Mouse (Mus musculus) thymus, adult 2 months (tissue): ENCODE results near the gene Nkain2. TPM values are rescaled to one million over a fixed set of nuclear protein-coding genes. Genes with fewer than 3 reads are reported as not detected.

Experiments
- DNase-seq: peaks from one replicate; pipeline ENCODE4 v3.0.0; 2021
- H3K27ac ChIP-seq: fragments of 200-500 bp; 2 replicates; pipeline ENCODE4 v1.5.1; 2012; ENCODE audit warnings: low read length, control low read depth; ENCODE audit not compliant: control insufficient read depth, insufficient read depth
- H3K27me3 ChIP-seq: fragments of 200-500 bp; 2 replicates; pipeline ENCODE4 v1.6.1; 2012; ENCODE audit warnings: mild to moderate bottlenecking, low read length, moderate library complexity, mixed read lengths; ENCODE audit not compliant: control insufficient read depth, insufficient read depth
- H3K36me3 ChIP-seq: fragments of 200-500 bp; 2 replicates; pipeline ENCODE4 v1.6.1; 2012; ENCODE audit warnings: mild to moderate bottlenecking, low read length, moderate library complexity; ENCODE audit not compliant: control insufficient read depth, insufficient read depth
- H3K4me1 ChIP-seq: fragments of 200-500 bp; replicated peaks from 2 replicates; pipeline ENCODE4 v1.6.1; 2012; ENCODE audit warnings: low read length; ENCODE audit not compliant: control insufficient read depth, insufficient read depth
- H3K4me3 ChIP-seq: fragments of 200-500 bp; 2 replicates; pipeline ENCODE4 v1.5.1; 2012; ENCODE audit warnings: mild to moderate bottlenecking, low read length, control low read depth, moderate library complexity; ENCODE audit not compliant: control insufficient read depth, insufficient read depth
- CTCF ChIP-seq: fragments of 200-500 bp; IDR thresholded peaks from 2 replicates; pipeline ENCODE4 v1.5.1; 2012; ENCODE audit warnings: mild to moderate bottlenecking, control low read depth, low read length, moderate library complexity, borderline replicate concordance; ENCODE audit not compliant: control insufficient read depth, poor library complexity, insufficient read depth; ENCODE audit errors: extremely low read depth
- POLR2A ChIP-seq: fragments of 200-500 bp; IDR thresholded peaks from 2 replicates; pipeline ENCODE4 v1.6.1; 2012; ENCODE audit warnings: mild to moderate bottlenecking, low read length, control low read depth, moderate library complexity; ENCODE audit not compliant: control insufficient read depth, poor library complexity, insufficient read depth; ENCODE audit errors: extremely low read depth
- WGBS: fragments of 180-500 bp; shearing (Covaris S2); methylation state at CpG from one replicate; pipeline ENCODE4 v1.1.7; 2018; 5-methylcytosine and 5-hydroxymethylcytosine counted together
- polyA plus RNA-seq: library from polyadenylated mRNA; depleted of rRNA; stranded (reverse); fragments of >200 nt; gene quantifications from 2 replicates; pipeline ENCODE4 v1.2.3, GENCODE M21; 2012

The Nkain2 gene
- polyA plus RNA-seq, 1 experiment: not detected

DNA sequence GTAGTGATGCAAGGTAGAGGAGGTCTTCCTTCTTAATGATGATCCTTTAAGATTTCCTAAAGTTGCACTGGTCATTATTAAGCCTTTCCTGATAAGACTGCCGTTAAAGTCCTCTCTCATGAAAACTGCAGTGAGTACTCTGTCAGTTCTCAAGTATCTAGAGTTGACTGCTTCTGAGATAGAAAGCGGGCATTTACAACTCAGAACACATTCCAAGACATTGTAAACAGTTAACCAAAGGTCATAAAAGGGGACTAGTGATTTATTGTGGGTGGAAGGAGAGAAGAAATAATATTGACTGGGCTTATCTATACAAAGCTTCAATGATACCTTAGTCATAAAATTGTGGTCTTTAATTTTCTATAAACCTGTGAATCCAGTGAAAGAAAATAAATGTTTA lies 990.8 kb downstream of the Nkain2 start:
- Histone ChIP-seq H3K4me1 (no peaks in the 10 kb centered on the region), H3K4me3 (no peak overlapping the region), H3K36me3 (no peaks in the 10 kb centered on the region), H3K27me3 (no peaks in the 10 kb centered on the region), H3K27ac (no peak overlapping the region)
- TF ChIP-seq CTCF (no peak), POLR2A (no peak)
- WGBS: 54% methylated on average over 2 of the region's 2 CpGs
- DNase-seq: no peak

DNA sequence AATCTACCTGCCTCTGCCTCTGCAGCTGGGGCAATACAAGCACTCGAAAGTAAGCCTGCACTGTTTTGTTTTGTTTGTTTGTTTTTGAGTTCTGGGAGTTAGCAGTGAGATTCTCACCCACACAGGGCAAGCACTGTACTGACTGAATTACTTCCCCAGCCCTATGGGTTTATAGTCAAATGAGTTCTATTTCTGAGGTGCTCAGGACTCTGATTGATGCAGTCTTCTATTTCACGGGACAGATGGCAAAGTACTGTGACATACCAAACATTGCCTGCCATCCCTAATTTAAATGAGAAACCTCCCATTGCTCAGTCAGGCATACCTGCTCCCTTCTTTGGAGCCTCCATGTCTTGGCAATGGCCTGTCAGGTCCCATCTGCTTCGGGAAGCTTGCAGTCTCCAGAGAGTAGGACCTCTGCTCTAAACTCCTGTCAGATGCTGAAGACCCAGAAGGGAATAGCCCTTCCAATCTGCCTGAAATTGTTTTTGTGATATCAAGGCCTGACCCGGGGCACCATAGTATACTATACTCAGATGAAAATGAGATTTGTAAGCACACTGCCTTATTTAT lies 1016.9 kb downstream of the Nkain2 start:
- DNase-seq: no peak
- H3K36me3 ChIP-seq: no peaks in the 10 kb centered on the region
- H3K4me3 ChIP-seq: no peak overlapping the region
- no peak overlapping the region for H3K27ac ChIP-seq
- H3K27me3 ChIP-seq: no peaks in the 10 kb centered on the region
- TF ChIP-seq POLR2A (no peak), CTCF (no peak)
- WGBS: 61% methylated on average over 4 of the region's 4 CpGs
- H3K4me1 ChIP-seq: no peaks in the 10 kb centered on the region

- 86% methylated on average over 1 of the region's 1 CpGs for WGBS
- no peak for DNase-seq
- Histone ChIP-seq H3K4me1 (no peaks in the 10 kb centered on the region), H3K27ac (no peak overlapping the region), H3K4me3 (no peak overlapping the region), H3K36me3 (no peaks in the 10 kb centered on the region), H3K27me3 (no peaks in the 10 kb centered on the region)
- TF ChIP-seq POLR2A (no peak), CTCF (no peak)
Observed at GRCm38 (mm10) chr10:31868275-31868674, 1022.0 kb downstream of the Nkain2 start.

- Histone ChIP-seq H3K36me3 (no peaks in the 10 kb centered on the region), H3K4me1 (no peaks in the 10 kb centered on the region), H3K27ac (no peak overlapping the region), H3K4me3 (no peak overlapping the region), H3K27me3 (no peaks in the 10 kb centered on the region)
- WGBS: 63% methylated on average over 1 of the region's 1 CpGs
- no peak for TF ChIP-seq POLR2A
- TF ChIP-seq CTCF: no peak
- no peak for DNase-seq
Observed at GRCm38 (mm10) chr10:31827041-31827440, 1063.2 kb downstream of the Nkain2 start.

DNA sequence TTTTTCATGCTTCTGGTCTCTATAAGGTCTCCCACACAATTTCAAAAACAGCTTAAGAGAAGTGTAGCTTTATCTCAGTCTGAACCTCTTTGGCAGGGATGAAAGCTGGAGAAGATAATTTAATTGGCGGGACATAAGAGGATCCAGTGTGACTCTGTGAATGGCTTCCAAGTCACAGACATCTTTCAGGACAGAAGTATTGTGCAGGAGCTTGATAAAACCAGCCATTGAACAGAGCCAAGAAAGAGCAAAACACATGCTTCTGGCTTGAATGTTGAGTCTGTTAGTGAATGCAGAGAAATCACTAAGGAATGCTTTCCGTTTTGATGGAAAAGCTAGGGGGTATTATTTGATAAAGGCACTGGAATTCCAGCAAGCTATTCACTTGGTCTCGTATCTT lies 1077.7 kb downstream of the Nkain2 start:
- Histone ChIP-seq H3K27me3 (no peaks in the 10 kb centered on the region), H3K36me3 (no peaks in the 10 kb centered on the region), H3K27ac (no peak overlapping the region), H3K4me1 (no peaks in the 10 kb centered on the region), H3K4me3 (no peak overlapping the region)
- WGBS: 85% methylated on average over 3 of the region's 3 CpGs
- no peak for TF ChIP-seq CTCF
- no peak for TF ChIP-seq POLR2A
- DNase-seq: no peak

DNA sequence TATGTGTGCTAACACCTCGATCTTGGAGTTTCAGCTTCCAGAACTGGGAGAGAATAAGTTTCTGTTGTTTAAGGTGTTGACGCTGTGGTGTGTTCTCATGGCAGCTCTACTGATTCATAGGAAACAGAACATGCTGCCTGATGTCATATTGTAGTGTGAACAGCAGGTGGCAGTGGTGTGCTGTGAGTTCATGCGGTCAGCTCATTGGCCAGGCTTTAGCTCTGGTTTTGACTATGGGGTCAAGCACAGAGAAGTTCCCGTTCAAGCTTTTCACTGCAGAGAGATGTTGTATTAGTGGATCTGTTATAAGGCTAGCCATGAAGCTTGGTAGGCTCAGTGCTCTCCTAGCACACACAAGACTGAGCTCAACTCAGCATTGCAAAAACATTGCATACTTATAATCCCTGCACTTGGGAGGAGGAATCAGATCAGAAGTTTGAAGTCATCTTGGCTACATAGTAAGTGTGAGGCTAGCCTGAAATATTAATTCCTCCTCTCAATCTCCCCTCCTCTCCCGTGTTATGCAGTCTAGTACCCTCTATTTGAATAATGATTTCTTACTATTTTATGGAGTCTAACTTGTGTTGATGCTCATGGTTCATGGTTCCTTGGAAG lies 1147.7 kb downstream of the Nkain2 start:
- Histone ChIP-seq H3K4me3 (no peak overlapping the region), H3K27me3 (no peaks in the 10 kb centered on the region), H3K36me3 (no peaks in the 10 kb centered on the region), H3K4me1 (no peaks in the 10 kb centered on the region), H3K27ac (no peak overlapping the region)
- 18% methylated on average over 5 of the region's 5 CpGs for whole genome bisulfite sequencing
- TF ChIP-seq POLR2A: no peak
- no peak for TF ChIP-seq CTCF
- no peak for DNase-seq
